Mouse (Mus musculus): ENCODE results near the gene Pck2. TPM values are rescaled to one million over a fixed set of nuclear protein-coding genes. Genes with fewer than 3 reads are reported as not detected.

The Pck2 gene
- polyA plus RNA-seq, 1 experiment from 2014 or later: 36.8 TPM

DNA sequence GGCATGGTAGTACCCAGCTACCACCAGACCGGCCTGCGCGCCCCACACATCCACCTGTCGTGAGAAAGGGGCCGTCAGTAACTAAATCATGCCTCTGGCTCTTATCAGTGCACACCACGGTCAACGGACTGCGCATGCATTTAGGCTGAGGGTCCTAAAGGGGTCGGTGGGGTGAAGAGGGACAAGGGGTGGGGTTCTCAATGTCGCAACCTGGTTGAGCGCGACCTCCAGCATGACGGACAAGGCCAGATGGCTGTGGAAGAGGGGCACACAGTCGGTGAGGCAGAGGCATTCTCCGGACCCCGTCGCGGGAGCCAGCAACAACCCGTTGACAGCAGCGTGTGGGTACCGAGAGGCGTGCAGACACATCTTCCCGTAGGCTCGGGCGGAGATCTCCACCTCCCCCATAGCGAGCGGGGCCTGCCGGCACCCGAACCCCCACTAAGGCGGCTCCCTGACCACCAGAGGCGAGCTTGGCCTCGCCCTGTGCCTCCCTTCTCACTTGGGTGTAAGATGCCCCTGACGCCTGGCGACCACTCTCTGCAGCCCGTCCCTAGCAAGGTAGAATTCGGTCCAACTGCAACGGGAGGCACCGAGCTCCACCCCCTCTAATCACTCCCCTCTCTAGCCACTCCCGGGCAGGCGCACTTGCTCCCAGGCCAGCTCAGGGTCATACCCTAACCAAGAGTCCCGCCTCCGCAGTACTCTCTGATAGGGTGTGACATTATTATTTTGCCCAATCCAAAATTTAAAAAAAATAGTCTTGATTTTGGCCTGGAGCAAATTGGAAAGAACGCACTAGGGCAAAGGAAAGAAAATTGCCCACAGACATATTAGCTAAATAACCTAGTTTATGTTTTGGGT is 44.9 kb downstream of the Pck2 start, which contains the start of gene Emc9:
Gene Emc9 (minus strand): TSS at position 601 of the 864 bp plus-strand sequence.
- WGBS: 3% methylated on average over 42 of the region's 43 CpGs
- Histone ChIP-seq H3K4me1 (ENCODE audit: control insufficient read depth, insufficient read depth, low read length) (peaks cover 8% of the 10 kb centered on the region), H3K27me3 (ENCODE audit: control insufficient read depth, insufficient read depth, low read length) (no peaks in the 10 kb centered on the region), H3K27ac (ENCODE audit: low read length) (peak within 1 kb of the TSS; percentile 83), H3K9me3 (replicated peaks; ENCODE audit: control insufficient read depth, low read length) (no peaks in the 10 kb centered on the region), H3K4me3 (ENCODE audit: low read length) (peak within 1 kb of the TSS; percentile 64), H3K36me3 (ENCODE audit: control insufficient read depth, insufficient read depth) (peaks cover 19% of the 10 kb centered on the region), H3K4me2 (ENCODE audit: low read depth, low read length) (peak within 1 kb of the TSS; percentile 85), H3K9ac (ENCODE audit: low read length) (peak within 1 kb of the TSS; percentile 81)
- ATAC-seq (replicated peaks; ENCODE audit: extremely low read depth, insufficient read depth, low FRiP score): peak; percentile 87

GRCm38 (mm10) chr14:55585566-55585960 is 45.5 kb downstream of the Pck2 start:
- H3K27ac ChIP-seq (ENCODE audit: low read length): peak overlapping the region; percentile 52
- peak overlapping the region; percentile 81 for H3K9ac ChIP-seq (ENCODE audit: low read length)
- H3K27me3 ChIP-seq (ENCODE audit: control insufficient read depth, insufficient read depth, low read length): no peaks in the 10 kb centered on the region
- peaks cover 18% of the 10 kb centered on the region for H3K36me3 ChIP-seq (ENCODE audit: control insufficient read depth, insufficient read depth)
- peaks cover 12% of the 10 kb centered on the region for H3K4me1 ChIP-seq (ENCODE audit: control insufficient read depth, insufficient read depth, low read length)
- peak overlapping the region; percentile 85 for H3K4me2 ChIP-seq (ENCODE audit: low read depth, low read length)
- peak overlapping the region; percentile 64 for H3K4me3 ChIP-seq (ENCODE audit: low read length)
- no peaks in the 10 kb centered on the region for H3K9me3 ChIP-seq (replicated peaks; ENCODE audit: control insufficient read depth, low read length)
- no peak for ATAC-seq (replicated peaks; ENCODE audit: extremely low read depth, insufficient read depth, low FRiP score)
- 46% methylated on average over 6 of the region's 6 CpGs for WGBS

- H3K27ac ChIP-seq (ENCODE audit: low read length): no peak overlapping the region
- no peaks in the 10 kb centered on the region for H3K27me3 ChIP-seq (ENCODE audit: control insufficient read depth, insufficient read depth, low read length)
Observed at GRCm38 (mm10) chr14:55586149-55586548, 46.1 kb downstream of the Pck2 start.

DNA sequence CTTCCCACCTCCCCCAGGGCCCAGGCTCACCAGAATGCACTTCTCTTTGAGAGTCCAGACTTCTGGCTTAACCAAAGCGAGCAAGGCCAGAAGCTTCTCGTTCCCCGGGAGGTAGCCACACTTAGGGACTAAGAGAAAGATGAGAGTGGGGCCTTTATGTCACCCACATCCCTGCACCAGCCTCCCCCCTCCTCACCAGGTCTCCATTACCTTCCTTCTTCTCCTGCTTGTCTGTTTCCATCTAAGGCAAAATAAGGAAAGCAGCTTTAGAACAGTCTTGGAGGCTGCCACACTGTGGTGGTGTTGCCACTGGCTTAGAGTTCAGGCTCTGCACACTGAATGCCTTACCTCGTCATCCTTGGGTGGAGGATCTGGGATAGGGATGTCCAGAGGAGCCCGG is 49.2 kb downstream of the Pck2 start:
- H3K9me3 ChIP-seq (replicated peaks; ENCODE audit: control insufficient read depth, low read length): no peaks in the 10 kb centered on the region
- H3K4me3 ChIP-seq (ENCODE audit: low read length): no peak overlapping the region
- peaks cover 25% of the 10 kb centered on the region for H3K4me1 ChIP-seq (ENCODE audit: control insufficient read depth, insufficient read depth, low read length)
- WGBS: 84% methylated on average over 5 of the region's 5 CpGs
- no peak overlapping the region for H3K27ac ChIP-seq (ENCODE audit: low read length)
- H3K36me3 ChIP-seq (ENCODE audit: control insufficient read depth, insufficient read depth): peaks cover 13% of the 10 kb centered on the region
- no peak overlapping the region for H3K4me2 ChIP-seq (ENCODE audit: low read depth, low read length)
- ATAC-seq (replicated peaks; ENCODE audit: extremely low read depth, insufficient read depth, low FRiP score): no peak
- H3K27me3 ChIP-seq (ENCODE audit: control insufficient read depth, insufficient read depth, low read length): no peaks in the 10 kb centered on the region
- no peak overlapping the region for H3K9ac ChIP-seq (ENCODE audit: low read length)

More at GRCm38 (mm10) chr14:55586149-55586548, 46.1 kb downstream of the Pck2 start:
- peaks cover 13% of the 10 kb centered on the region for H3K36me3 ChIP-seq (ENCODE audit: control insufficient read depth, insufficient read depth)
- no peak overlapping the region for H3K4me3 ChIP-seq (ENCODE audit: low read length)
- H3K9ac ChIP-seq (ENCODE audit: low read length): no peak overlapping the region
- no peak for ATAC-seq (replicated peaks; ENCODE audit: extremely low read depth, insufficient read depth, low FRiP score)
- no peak overlapping the region for H3K4me2 ChIP-seq (ENCODE audit: low read depth, low read length)
- WGBS: 83% methylated on average over 2 of the region's 2 CpGs
- H3K4me1 ChIP-seq (ENCODE audit: control insufficient read depth, insufficient read depth, low read length): peaks cover 12% of the 10 kb centered on the region
- H3K9me3 ChIP-seq (replicated peaks; ENCODE audit: control insufficient read depth, low read length): no peaks in the 10 kb centered on the region

- Histone ChIP-seq H3K9me3 (replicated peaks; ENCODE audit: control insufficient read depth, low read length) (no peaks in the 10 kb centered on the region), H3K4me3 (ENCODE audit: low read length) (peak overlapping the region; percentile 91), H3K27ac (ENCODE audit: low read length) (peak overlapping the region; percentile 97), H3K4me1 (ENCODE audit: control insufficient read depth, insufficient read depth, low read length) (peaks cover 25% of the 10 kb centered on the region), H3K9ac (ENCODE audit: low read length) (peak overlapping the region; percentile 83), H3K27me3 (ENCODE audit: control insufficient read depth, insufficient read depth, low read length) (no peaks in the 10 kb centered on the region), H3K4me2 (ENCODE audit: low read depth, low read length) (peak overlapping the region; percentile 76), H3K36me3 (ENCODE audit: control insufficient read depth, insufficient read depth) (peaks cover 18% of the 10 kb centered on the region)
- ATAC-seq (replicated peaks; ENCODE audit: extremely low read depth, insufficient read depth, low FRiP score): no peak
- WGBS: 75% methylated on average over 11 of the region's 11 CpGs
Observed at GRCm38 (mm10) chr14:55589771-55590448, 49.8 kb downstream of the Pck2 start.

DNA sequence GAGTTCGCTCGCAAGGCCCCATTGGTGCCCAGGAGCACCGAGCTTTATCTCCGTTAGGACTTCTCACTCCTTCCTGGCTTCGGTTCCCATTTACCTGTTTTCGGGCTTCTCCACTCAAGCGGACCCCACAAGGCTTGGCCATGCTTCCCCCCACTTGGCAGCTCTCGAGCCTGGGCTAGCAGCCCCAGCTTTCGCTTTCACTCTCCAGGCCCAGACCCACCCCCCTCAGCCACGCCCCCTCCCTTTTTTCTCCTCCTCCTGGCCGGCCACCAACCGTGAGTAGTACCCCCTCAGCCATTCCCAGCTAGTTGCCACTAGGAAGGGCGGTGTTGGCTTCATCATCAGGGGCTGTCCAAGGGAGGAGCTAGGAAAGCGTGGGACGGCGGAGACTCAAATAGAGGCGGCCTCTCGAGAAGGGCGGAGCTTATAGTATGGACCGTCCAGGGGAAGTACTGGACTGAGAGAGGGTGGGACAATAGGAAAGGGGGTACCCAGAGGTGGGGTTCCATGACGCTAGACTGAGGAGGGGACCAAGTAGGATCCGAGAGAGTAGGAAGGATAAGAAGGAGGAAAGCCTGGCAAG is 50.8 kb downstream of the Pck2 start, which contains the start of gene Psme2:
Gene Psme2 (minus strand): TSS at position 366 of the 583 bp plus-strand sequence.
- peak within 1 kb of the TSS; percentile 91 for H3K4me3 ChIP-seq (ENCODE audit: low read length)
- H3K9me3 ChIP-seq (replicated peaks; ENCODE audit: control insufficient read depth, low read length): no peaks in the 10 kb centered on the region
- peak within 1 kb of the TSS; percentile 97 for H3K27ac ChIP-seq (ENCODE audit: low read length)
- peak within 1 kb of the TSS; percentile 93 for H3K9ac ChIP-seq (ENCODE audit: low read length)
- peak; percentile 94 for ATAC-seq (replicated peaks; ENCODE audit: extremely low read depth, insufficient read depth, low FRiP score)
- peak within 1 kb of the TSS; percentile 76 for H3K4me2 ChIP-seq (ENCODE audit: low read depth, low read length)
- peaks cover 19% of the 10 kb centered on the region for H3K4me1 ChIP-seq (ENCODE audit: control insufficient read depth, insufficient read depth, low read length)
- 1% methylated on average over 22 of the region's 22 CpGs for WGBS
- H3K36me3 ChIP-seq (ENCODE audit: control insufficient read depth, insufficient read depth): peaks cover 27% of the 10 kb centered on the region
- H3K27me3 ChIP-seq (ENCODE audit: control insufficient read depth, insufficient read depth, low read length): no peaks in the 10 kb centered on the region

DNA sequence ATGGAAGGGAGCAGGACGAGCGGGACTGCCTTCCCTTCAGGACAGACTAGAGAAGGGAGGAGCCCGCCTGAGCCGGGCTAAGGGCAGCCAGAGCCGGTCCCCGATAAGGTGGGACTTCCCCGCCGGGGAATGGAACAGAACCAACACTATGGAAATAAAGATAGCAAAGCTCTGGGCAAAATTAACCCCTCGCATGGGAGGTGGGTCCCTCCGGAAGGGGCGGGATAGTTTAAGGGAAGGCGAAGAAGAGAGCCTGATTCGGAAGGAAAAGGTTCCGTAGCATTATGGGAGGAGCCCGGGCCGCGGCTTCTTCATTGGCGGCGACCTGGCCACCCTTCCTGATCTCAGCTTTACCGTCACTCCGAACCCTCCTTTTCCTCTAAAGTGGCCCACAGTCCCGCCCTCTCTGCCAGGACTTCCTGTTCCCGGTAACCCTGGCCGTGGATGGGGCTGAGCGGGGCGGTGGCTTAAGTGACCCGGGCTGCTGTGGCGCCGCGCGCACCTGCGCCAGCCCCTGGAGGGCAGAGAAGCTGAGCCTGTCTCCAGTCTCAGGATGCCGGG is 51.3 kb downstream of the Pck2 start, which contains the start of gene Rnf31:
Gene Rnf31 (plus strand): TSS at position 378 of the 561 bp plus-strand sequence.
- Histone ChIP-seq H3K4me3 (ENCODE audit: low read length) (peak within 1 kb of the TSS; percentile 91), H3K4me1 (ENCODE audit: control insufficient read depth, insufficient read depth, low read length) (peaks cover 19% of the 10 kb centered on the region), H3K27me3 (ENCODE audit: control insufficient read depth, insufficient read depth, low read length) (no peaks in the 10 kb centered on the region), H3K4me2 (ENCODE audit: low read depth, low read length) (peak within 1 kb of the TSS; percentile 76), H3K9me3 (replicated peaks; ENCODE audit: control insufficient read depth, low read length) (no peaks in the 10 kb centered on the region), H3K36me3 (ENCODE audit: control insufficient read depth, insufficient read depth) (peaks cover 33% of the 10 kb centered on the region), H3K27ac (ENCODE audit: low read length) (peak within 1 kb of the TSS; percentile 97), H3K9ac (ENCODE audit: low read length) (peak within 1 kb of the TSS; percentile 93)
- ATAC-seq (replicated peaks; ENCODE audit: extremely low read depth, insufficient read depth, low FRiP score): peak; percentile 89
- under 1% methylated on average over 33 of the region's 33 CpGs for WGBS

DNA sequence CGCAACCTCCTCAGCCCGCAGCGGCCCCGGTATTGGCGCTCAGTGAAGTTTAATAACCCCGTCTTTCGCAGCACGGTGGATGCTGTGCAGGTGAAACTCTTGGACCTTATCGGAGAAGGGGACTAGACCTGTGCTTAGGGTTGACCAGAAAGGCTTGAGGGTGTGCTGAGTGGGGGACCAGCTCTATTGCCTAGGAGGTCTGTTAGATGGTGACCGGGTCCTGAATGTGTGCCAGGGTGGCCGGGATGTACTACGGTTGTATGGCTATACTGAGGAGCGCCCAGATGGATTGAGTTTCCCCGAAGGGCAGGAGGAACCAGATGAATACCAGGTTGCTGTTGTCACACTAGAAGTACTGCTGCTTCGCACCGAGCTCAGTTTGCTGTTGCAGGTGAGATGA is 52.2 kb downstream of the Pck2 start:
- peak overlapping the region; percentile 76 for H3K4me2 ChIP-seq (ENCODE audit: low read depth, low read length)
- peaks cover 36% of the 10 kb centered on the region for H3K36me3 ChIP-seq (ENCODE audit: control insufficient read depth, insufficient read depth)
- ATAC-seq (replicated peaks; ENCODE audit: extremely low read depth, insufficient read depth, low FRiP score): no peak
- H3K9me3 ChIP-seq (replicated peaks; ENCODE audit: control insufficient read depth, low read length): no peaks in the 10 kb centered on the region
- H3K27ac ChIP-seq (ENCODE audit: low read length): peak overlapping the region; percentile 88
- peak overlapping the region; percentile 93 for H3K9ac ChIP-seq (ENCODE audit: low read length)
- H3K4me1 ChIP-seq (ENCODE audit: control insufficient read depth, insufficient read depth, low read length): peaks cover 19% of the 10 kb centered on the region
- H3K4me3 ChIP-seq (ENCODE audit: low read length): peak overlapping the region; percentile 91
- WGBS: 3% methylated on average over 16 of the region's 16 CpGs
- no peaks in the 10 kb centered on the region for H3K27me3 ChIP-seq (ENCODE audit: control insufficient read depth, insufficient read depth, low read length)

All from heart, embryonic 16.5 days (tissue).